Mouse (Mus musculus): ENCODE data around the gene Grik3. TPM values are rescaled to one million over a fixed set of nuclear protein-coding genes. Genes with fewer than 3 reads are reported as not detected.

Gene Grik3
- total and polyA plus RNA-seq, 3 experiments: not detected

DNA sequence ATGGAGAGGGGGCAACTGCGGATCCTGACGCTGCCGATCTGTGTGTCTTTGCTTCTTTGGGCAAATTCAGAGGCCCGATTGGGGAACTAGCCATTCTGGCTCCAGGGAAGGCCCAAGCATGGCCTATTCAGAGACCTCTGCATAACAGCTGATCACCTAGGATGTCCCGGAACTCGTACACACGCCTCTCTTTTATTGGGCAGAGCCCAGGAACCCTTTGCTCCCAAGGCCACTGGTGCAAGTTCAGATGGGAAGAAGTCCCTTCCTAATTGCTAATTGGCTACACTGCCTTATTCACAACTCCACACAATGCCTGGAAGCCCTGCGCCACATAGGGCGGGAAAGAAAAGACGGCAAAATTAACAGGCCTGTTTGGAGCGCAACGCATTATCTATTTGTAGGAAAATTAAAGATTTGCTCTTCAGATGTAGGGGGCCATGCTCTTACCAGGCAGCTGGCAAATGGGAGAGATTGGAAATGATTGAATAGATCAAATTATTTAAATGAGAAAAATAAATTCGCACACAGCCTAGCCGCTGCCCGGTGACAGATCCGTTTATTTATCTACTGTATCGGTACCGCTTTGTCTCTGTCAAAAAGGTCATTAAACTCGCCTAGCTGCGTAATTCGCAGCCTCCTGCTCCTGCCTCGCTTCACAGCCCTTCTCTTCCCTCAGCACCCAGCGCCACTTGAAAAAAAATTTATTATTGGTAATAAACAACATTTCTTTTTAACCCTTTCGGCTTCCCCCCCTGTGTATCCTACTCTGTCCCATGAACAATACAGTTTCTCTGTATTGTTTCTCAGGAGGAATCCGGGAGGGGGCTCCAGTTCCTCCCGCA lies 1.5 kb upstream of the Grik3 start:
- TF ChIP-seq POLR2A (IDR thresholded peaks at IDR 0.05; ENCODE audit: low read depth, low read length) (no peak), CHD1 (IDR thresholded peaks at IDR 0.05; ENCODE audit: low read depth, low read length) (no peak), CTCF (conservative IDR thresholded peaks at IDR 0.05 in 1 of 2, IDR thresholded peaks at IDR 0.05 in 1 of 2; ENCODE audit: low read depth in 2 of 2, low read length in 2 of 2) (no peak), ZKSCAN1 (IDR thresholded peaks at IDR 0.05; ENCODE audit: borderline replicate concordance, low read depth, low read length) (no peak), ZNF384 (IDR thresholded peaks at IDR 0.05; ENCODE audit: low read depth, low read length) (no peak), MXI1 (IDR thresholded peaks at IDR 0.05; ENCODE audit: low read depth, low read length) (no peak), SMC3 (IDR thresholded peaks at IDR 0.05; ENCODE audit: low read depth, low read length) (no peak), TBP (conservative IDR thresholded peaks at IDR 0.05; ENCODE audit: low read depth, low read length) (no peak), CHD2 (IDR thresholded peaks at IDR 0.05; ENCODE audit: low read length) (no peak), JUND (conservative IDR thresholded peaks at IDR 0.05; ENCODE audit: low read depth, low read length) (no peak), RCOR1 (conservative IDR thresholded peaks at IDR 0.05; ENCODE audit: low read depth, low read length) (no peak), JUN (IDR thresholded peaks at IDR 0.05; ENCODE audit: insufficient read depth, low read depth, low read length) (no peak), SIN3A (IDR thresholded peaks at IDR 0.05; ENCODE audit: low read length) (no peak), E2F4 (IDR thresholded peaks at IDR 0.05; ENCODE audit: insufficient replicate concordance, low read depth, low read length) (no peak), NELFE (IDR thresholded peaks at IDR 0.05; ENCODE audit: low read depth, low read length) (no peak), IRF4 (IDR thresholded peaks at IDR 0.05; ENCODE audit: low read depth, low read length) (no peak), USF2 (conservative IDR thresholded peaks at IDR 0.05; ENCODE audit: low read depth, low read length) (no peak), MEF2A (IDR thresholded peaks at IDR 0.05; ENCODE audit: borderline replicate concordance, low read depth, low read length) (no peak)
- in situ Hi-C loops (cut with MboI; ENCODE audit: low pct_ligation_motif_present, low pct_unique_long_range_greater_than_20kb, low sequenced_read_pairs): no loop called here
- no peaks in the 10 kb centered on the region for H3K79me2 ChIP-seq (replicated peaks; ENCODE audit: control insufficient read depth, extremely low read depth, insufficient read depth, poor library complexity, severe bottlenecking)
- no peak overlapping the region for H3K4me3 ChIP-seq (replicated peaks in 1 of 3; ENCODE audit: low read depth in 2 of 3, low read length in 2 of 3, poor library complexity in 1 of 3)
- H3K27me3 ChIP-seq (replicated peaks): peaks cover 4% of the 10 kb centered on the region
- H3K4me1 ChIP-seq (ENCODE audit: control insufficient read depth in 1 of 2, insufficient read depth in 2 of 2): peaks cover 0 to 22% of the 10 kb centered on the region in 2 experiments; a peak in 2 of 4 replicates
- no peaks in the 10 kb centered on the region for H3K36me3 ChIP-seq (replicated peaks in 1 of 2; ENCODE audit: control insufficient read depth in 1 of 2, insufficient read depth in 1 of 2, low read length in 1 of 2)
- H3K4me2 ChIP-seq (ENCODE audit: insufficient read depth, low read depth, poor library complexity, severe bottlenecking): no peak overlapping the region
- DNase-seq (ENCODE audit: extremely low read depth): no peak
- peaks cover 18% of the 10 kb centered on the region for H3K9me3 ChIP-seq (replicated peaks; ENCODE audit: low read length)
- no peak overlapping the region for H3K9ac ChIP-seq (ENCODE audit: insufficient read depth, low read depth)
- no peak overlapping the region for H3K27ac ChIP-seq (ENCODE audit: insufficient read depth, low read depth)
- dilution Hi-C loops (cut with MboI; ENCODE audit: extremely low pct_ligation_motif_present, extremely low pct_unique_long_range_greater_than_20kb, low sequenced_read_pairs): no loop called here

DNA sequence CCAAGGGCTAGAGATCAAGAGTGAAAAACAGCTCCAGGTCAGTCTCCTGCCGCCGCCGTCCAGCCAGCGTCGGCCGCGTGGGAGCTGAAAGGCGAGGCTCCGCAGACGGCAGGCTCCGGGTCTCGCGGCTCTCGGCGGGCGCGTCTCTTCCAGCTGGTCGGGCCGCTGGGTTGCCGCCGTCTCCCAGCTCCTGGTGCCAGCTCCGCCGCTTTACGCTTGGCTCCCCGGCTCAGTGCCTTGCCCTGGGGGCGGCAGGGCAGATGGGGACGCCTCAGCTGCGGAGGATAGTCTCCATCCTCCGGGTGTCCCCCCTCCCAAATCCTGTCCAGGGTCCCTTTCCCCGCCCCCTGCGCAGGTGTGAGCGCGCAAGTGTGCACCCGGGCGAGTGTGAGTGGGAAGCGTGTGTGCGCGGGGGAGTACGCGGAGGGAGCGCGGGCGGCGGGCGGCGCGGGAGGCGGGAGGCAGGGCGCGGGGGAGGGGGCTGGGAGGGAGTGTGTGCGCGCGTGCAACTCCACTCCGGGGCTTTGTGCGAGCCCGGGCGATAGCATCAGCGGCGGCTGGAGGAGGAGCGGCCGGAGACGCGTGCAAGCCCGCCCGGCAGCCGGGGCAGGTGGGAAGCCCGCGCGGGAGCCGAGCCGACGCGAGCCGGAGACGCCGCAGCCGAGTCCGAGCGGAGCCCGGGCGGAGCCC lies 454 bp upstream of the Grik3 start:
- no peak overlapping the region for H3K4me3 ChIP-seq (replicated peaks in 1 of 3; ENCODE audit: low read depth in 2 of 3, low read length in 2 of 3, poor library complexity in 1 of 3)
- TF ChIP-seq USF2 (conservative IDR thresholded peaks at IDR 0.05; ENCODE audit: low read depth, low read length) (no peak), CHD2 (IDR thresholded peaks at IDR 0.05; ENCODE audit: low read length) (no peak), SMC3 (IDR thresholded peaks at IDR 0.05; ENCODE audit: low read depth, low read length) (no peak), POLR2A (IDR thresholded peaks at IDR 0.05; ENCODE audit: low read depth, low read length) (no peak), ELF1 (IDR thresholded peaks at IDR 0.05; ENCODE audit: low read depth, low read length) (no peak), MYC (IDR thresholded peaks at IDR 0.05; ENCODE audit: low read depth, low read length) (no peak), CTCF (conservative IDR thresholded peaks at IDR 0.05 in 1 of 2, IDR thresholded peaks at IDR 0.05 in 1 of 2; ENCODE audit: low read depth in 2 of 2, low read length in 2 of 2) (no peak), TBP (conservative IDR thresholded peaks at IDR 0.05; ENCODE audit: low read depth, low read length) (no peak), JUN (IDR thresholded peaks at IDR 0.05; ENCODE audit: insufficient read depth, low read depth, low read length) (no peak), MXI1 (IDR thresholded peaks at IDR 0.05; ENCODE audit: low read depth, low read length) (no peak), E2F4 (IDR thresholded peaks at IDR 0.05; ENCODE audit: insufficient replicate concordance, low read depth, low read length) (no peak), PAX5 (IDR thresholded peaks at IDR 0.05; ENCODE audit: low read length) (no peak), IRF4 (IDR thresholded peaks at IDR 0.05; ENCODE audit: low read depth, low read length) (no peak), RAD21 (IDR thresholded peaks at IDR 0.05; ENCODE audit: low read depth, low read length) (no peak), MAFK (IDR thresholded peaks at IDR 0.05; ENCODE audit: insufficient replicate concordance, low read length) (no peak), NRF1 (IDR thresholded peaks at IDR 0.05; ENCODE audit: low read depth, low read length) (no peak), UBTF (IDR thresholded peaks at IDR 0.05; ENCODE audit: low read depth, low read length) (no peak), SIN3A (IDR thresholded peaks at IDR 0.05; ENCODE audit: low read length) (no peak)
- no peaks in the 10 kb centered on the region for H3K36me3 ChIP-seq (replicated peaks in 1 of 2; ENCODE audit: control insufficient read depth in 1 of 2, insufficient read depth in 1 of 2, low read length in 1 of 2)
- no peaks in the 10 kb centered on the region for H3K79me2 ChIP-seq (replicated peaks; ENCODE audit: control insufficient read depth, extremely low read depth, insufficient read depth, poor library complexity, severe bottlenecking)
- DNase-seq (ENCODE audit: extremely low read depth): no peak
- peaks cover 18% of the 10 kb centered on the region for H3K9me3 ChIP-seq (replicated peaks; ENCODE audit: low read length)
- peaks cover 0 to 13% of the 10 kb centered on the region in 2 experiments; a peak in 2 of 4 replicates for H3K4me1 ChIP-seq (ENCODE audit: control insufficient read depth in 1 of 2, insufficient read depth in 2 of 2)
- peaks cover 6% of the 10 kb centered on the region for H3K27me3 ChIP-seq (replicated peaks)
- H3K9ac ChIP-seq (ENCODE audit: insufficient read depth, low read depth): no peak overlapping the region
- no peak overlapping the region for H3K27ac ChIP-seq (ENCODE audit: insufficient read depth, low read depth)
- dilution Hi-C loops (cut with MboI; ENCODE audit: extremely low pct_ligation_motif_present, extremely low pct_unique_long_range_greater_than_20kb, low sequenced_read_pairs) (no loop called here), in situ Hi-C loops (cut with MboI; ENCODE audit: low pct_ligation_motif_present, low pct_unique_long_range_greater_than_20kb, low sequenced_read_pairs) (no loop called here)
- no peak overlapping the region for H3K4me2 ChIP-seq (ENCODE audit: insufficient read depth, low read depth, poor library complexity, severe bottlenecking)

Data from CH12.LX (cell line).